Mouse (Mus musculus): ENCODE measurements at regions not wholly inside any gene's neighbourhood (a gene's known extent, or its start where the extent isn't known, plus 50 kb on each side); places are given as distances from the start of the nearest gene placed in this dataset.

DNA sequence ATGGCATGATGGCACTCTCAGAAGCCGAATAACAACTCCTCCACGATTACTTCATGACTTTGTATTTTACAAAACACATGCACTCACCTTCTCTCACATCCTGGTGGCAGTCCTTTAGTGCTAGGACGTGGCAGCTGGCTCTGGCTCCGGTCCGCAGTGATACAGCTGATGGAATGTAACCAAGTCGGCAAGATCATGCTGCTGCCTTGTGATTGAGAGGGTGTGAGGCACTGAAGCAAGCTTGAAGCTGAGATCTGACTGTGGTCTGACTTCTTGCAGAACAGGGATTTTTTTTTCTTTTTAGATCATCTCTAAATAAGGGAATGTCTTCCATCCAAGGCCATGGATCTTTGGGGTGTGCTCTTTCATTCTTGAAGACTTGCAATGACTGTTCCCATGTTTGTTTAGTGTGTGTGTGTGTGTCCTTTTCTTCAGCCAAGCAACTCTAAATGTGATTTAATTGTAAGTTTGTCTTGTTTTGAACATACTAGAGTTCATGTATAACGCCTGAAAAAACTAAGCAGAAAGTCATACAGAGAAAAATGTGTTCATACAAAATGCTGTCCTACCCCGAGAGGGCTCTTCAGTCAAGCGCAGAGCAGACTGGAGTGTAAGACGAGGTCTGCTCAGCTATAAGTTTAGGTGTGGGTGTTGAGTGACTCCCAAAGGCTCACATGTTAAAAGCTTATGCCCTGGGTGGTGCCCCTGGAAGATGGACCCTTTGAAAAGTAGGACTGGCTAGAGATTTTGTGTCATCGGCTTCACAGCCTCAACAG, 116.1 kb upstream of the Ankrd55 start:
- TF ChIP-seq MAX (IDR thresholded peaks at IDR 0.05) (no peak), USF1 (IDR thresholded peaks at IDR 0.05; ENCODE audit: low read depth) (no peak), CTCF (IDR thresholded peaks at IDR 0.05; ENCODE audit: control insufficient read depth, insufficient read depth, insufficient read length) (no peak), CEBPB (IDR thresholded peaks at IDR 0.05; ENCODE audit: low read depth) (no peak), MYOD1 (IDR thresholded peaks at IDR 0.05; ENCODE audit: control insufficient read depth, insufficient read length, low read depth) (no peak), FOSL1 (IDR thresholded peaks at IDR 0.05; ENCODE audit: insufficient read depth, low read length, poor library complexity, severe bottlenecking) (no peak), MYOG (IDR thresholded peaks at IDR 0.05; ENCODE audit: control insufficient read depth, extremely low read depth, insufficient read length) (no peak)
- H3ac ChIP-seq (ENCODE audit: control insufficient read depth, insufficient read length, low read depth): no peak overlapping the region
- H3K4me3 ChIP-seq (ENCODE audit: insufficient read depth, poor library complexity, severe bottlenecking): no peak overlapping the region
- no peaks in the 10 kb centered on the region for H3K79me3 ChIP-seq (ENCODE audit: low read depth)
- H3K79me2 ChIP-seq (ENCODE audit: control insufficient read depth, insufficient read depth): no peaks in the 10 kb centered on the region
- no peaks in the 10 kb centered on the region for H3K27me3 ChIP-seq (ENCODE audit: control insufficient read depth, insufficient read depth, insufficient read length)
- H3K36me3 ChIP-seq (ENCODE audit: control insufficient read depth, insufficient read depth): no peaks in the 10 kb centered on the region

DNA sequence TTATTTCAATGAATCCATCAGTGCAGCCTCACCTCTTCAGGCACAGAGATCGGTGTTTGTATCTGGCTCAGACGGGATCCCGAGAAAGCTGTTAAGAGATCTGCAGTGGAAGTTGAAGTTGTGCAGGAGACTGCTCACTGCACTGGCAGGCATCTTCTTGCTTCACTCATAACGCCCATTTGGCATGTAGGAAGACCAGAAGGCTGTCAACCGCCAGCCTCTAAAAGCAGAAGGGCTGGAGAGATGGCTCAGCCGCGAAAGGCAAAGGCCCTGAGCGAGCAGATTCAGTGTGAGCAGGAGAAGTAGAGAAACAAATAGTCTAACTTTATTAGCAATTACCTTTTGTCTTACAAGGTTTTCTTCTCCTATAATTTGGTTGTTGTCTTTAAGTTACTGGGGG, 114.3 kb upstream of the Ankrd55 start:
- no peak overlapping the region for H3K4me3 ChIP-seq (ENCODE audit: insufficient read depth, poor library complexity, severe bottlenecking)
- H3ac ChIP-seq (ENCODE audit: control insufficient read depth, insufficient read length, low read depth): no peak overlapping the region
- H3K27me3 ChIP-seq (ENCODE audit: control insufficient read depth, insufficient read depth, insufficient read length): no peaks in the 10 kb centered on the region
- TF ChIP-seq CTCF (IDR thresholded peaks at IDR 0.05; ENCODE audit: control insufficient read depth, insufficient read depth, insufficient read length) (no peak), FOSL1 (IDR thresholded peaks at IDR 0.05; ENCODE audit: insufficient read depth, low read length, poor library complexity, severe bottlenecking) (no peak), CEBPB (IDR thresholded peaks at IDR 0.05; ENCODE audit: low read depth) (no peak), MYOD1 (IDR thresholded peaks at IDR 0.05; ENCODE audit: control insufficient read depth, insufficient read length, low read depth) (no peak), USF1 (IDR thresholded peaks at IDR 0.05; ENCODE audit: low read depth) (no peak), MYOG (IDR thresholded peaks at IDR 0.05; ENCODE audit: control insufficient read depth, extremely low read depth, insufficient read length) (no peak), MAX (IDR thresholded peaks at IDR 0.05) (no peak)
- H3K36me3 ChIP-seq (ENCODE audit: control insufficient read depth, insufficient read depth): no peaks in the 10 kb centered on the region
- no peaks in the 10 kb centered on the region for H3K79me3 ChIP-seq (ENCODE audit: low read depth)
- H3K79me2 ChIP-seq (ENCODE audit: control insufficient read depth, insufficient read depth): no peaks in the 10 kb centered on the region

DNA sequence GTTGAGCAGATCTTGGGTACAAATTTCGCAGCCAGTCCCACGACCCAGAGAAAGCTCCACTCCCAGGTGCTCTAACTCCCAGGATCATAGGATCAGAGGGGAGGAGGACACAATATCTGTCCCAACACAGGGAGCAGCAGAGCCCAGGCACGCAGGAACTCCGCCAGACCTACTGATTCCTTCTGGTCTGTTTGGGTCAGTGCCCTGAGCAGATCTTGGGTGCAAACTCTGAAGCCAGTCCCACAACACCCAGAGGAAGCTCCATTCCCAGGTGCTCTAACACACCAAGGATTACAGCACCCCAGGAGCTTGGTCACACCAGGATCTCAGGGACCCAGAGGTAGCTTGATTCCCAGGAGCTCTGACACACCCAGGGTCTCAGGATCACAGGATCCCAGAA, 110.2 kb upstream of the Ankrd55 start:
- Histone ChIP-seq H3K27me3 (ENCODE audit: control insufficient read depth, insufficient read depth, insufficient read length) (no peaks in the 10 kb centered on the region), H3K36me3 (ENCODE audit: control insufficient read depth, insufficient read depth) (no peaks in the 10 kb centered on the region), H3K79me2 (ENCODE audit: control insufficient read depth, insufficient read depth) (no peaks in the 10 kb centered on the region), H3K79me3 (ENCODE audit: low read depth) (no peaks in the 10 kb centered on the region), H3ac (ENCODE audit: control insufficient read depth, insufficient read length, low read depth) (no peak overlapping the region), H3K4me3 (ENCODE audit: insufficient read depth, poor library complexity, severe bottlenecking) (no peak overlapping the region)
- TF ChIP-seq MYOG (IDR thresholded peaks at IDR 0.05; ENCODE audit: control insufficient read depth, extremely low read depth, insufficient read length): no peak
- TF ChIP-seq CEBPB (IDR thresholded peaks at IDR 0.05; ENCODE audit: low read depth): no peak
- TF ChIP-seq MAX (IDR thresholded peaks at IDR 0.05): no peak
- TF ChIP-seq CTCF (IDR thresholded peaks at IDR 0.05; ENCODE audit: control insufficient read depth, insufficient read depth, insufficient read length): no peak
- TF ChIP-seq FOSL1 (IDR thresholded peaks at IDR 0.05; ENCODE audit: insufficient read depth, low read length, poor library complexity, severe bottlenecking): no peak
- no peak for TF ChIP-seq USF1 (IDR thresholded peaks at IDR 0.05; ENCODE audit: low read depth)
- TF ChIP-seq MYOD1 (IDR thresholded peaks at IDR 0.05; ENCODE audit: control insufficient read depth, insufficient read length, low read depth): no peak

DNA sequence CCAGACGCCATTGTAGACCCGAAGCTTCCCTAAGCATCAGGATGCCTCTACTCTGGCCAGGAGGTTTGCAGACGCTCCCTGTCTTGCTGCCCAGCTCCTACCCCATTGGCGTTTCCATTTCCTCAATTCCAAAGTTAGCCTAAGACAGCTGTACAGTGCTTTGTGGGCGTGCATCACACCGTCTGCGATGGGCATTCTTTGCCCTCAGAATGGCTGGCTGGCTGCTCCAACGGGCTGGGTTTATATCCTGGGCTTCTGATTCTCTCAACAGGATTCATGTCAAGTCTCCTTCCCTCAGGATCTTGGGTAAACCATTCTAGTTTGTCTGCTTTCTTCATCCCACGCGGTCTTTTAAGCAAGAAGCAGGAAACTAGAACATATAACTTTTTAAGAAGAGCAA, 104.3 kb upstream of the Ankrd55 start:
- no peaks in the 10 kb centered on the region for H3K36me3 ChIP-seq (ENCODE audit: control insufficient read depth, insufficient read depth)
- no peak overlapping the region for H3K4me3 ChIP-seq (ENCODE audit: insufficient read depth, poor library complexity, severe bottlenecking)
- H3K79me3 ChIP-seq (ENCODE audit: low read depth): no peaks in the 10 kb centered on the region
- no peak for TF ChIP-seq MYOG (IDR thresholded peaks at IDR 0.05; ENCODE audit: control insufficient read depth, extremely low read depth, insufficient read length)
- no peak for TF ChIP-seq CTCF (IDR thresholded peaks at IDR 0.05; ENCODE audit: control insufficient read depth, insufficient read depth, insufficient read length)
- no peak for TF ChIP-seq MAX (IDR thresholded peaks at IDR 0.05)
- TF ChIP-seq MYOD1 (IDR thresholded peaks at IDR 0.05; ENCODE audit: control insufficient read depth, insufficient read length, low read depth): no peak
- TF ChIP-seq USF1 (IDR thresholded peaks at IDR 0.05; ENCODE audit: low read depth): no peak
- no peak for TF ChIP-seq FOSL1 (IDR thresholded peaks at IDR 0.05; ENCODE audit: insufficient read depth, low read length, poor library complexity, severe bottlenecking)
- no peak for TF ChIP-seq CEBPB (IDR thresholded peaks at IDR 0.05; ENCODE audit: low read depth)
- H3ac ChIP-seq (ENCODE audit: control insufficient read depth, insufficient read length, low read depth): no peak overlapping the region
- no peaks in the 10 kb centered on the region for H3K27me3 ChIP-seq (ENCODE audit: control insufficient read depth, insufficient read depth, insufficient read length)
- no peaks in the 10 kb centered on the region for H3K79me2 ChIP-seq (ENCODE audit: control insufficient read depth, insufficient read depth)

DNA sequence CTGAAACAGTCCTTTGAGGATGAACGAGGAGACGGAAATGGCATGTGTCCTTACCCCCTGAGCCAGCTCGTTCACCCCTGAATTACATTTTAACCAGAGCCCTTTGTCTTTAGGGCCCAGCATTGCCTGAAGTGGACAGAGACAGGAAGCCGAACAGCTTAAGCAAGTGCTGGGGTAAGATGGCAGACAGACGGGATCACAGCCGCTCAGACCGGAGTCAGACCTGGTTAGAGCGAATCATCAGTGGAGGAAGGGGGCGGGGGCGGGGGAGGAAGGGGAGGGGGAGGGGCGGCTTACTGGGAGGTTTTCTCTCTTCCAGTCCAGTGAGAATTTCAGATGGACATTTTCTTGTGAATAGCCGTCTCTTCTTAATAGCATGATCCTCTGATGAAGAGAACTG, 103.1 kb upstream of the Ankrd55 start:
- TF ChIP-seq FOSL1 (IDR thresholded peaks at IDR 0.05; ENCODE audit: insufficient read depth, low read length, poor library complexity, severe bottlenecking) (no peak), MYOG (IDR thresholded peaks at IDR 0.05; ENCODE audit: control insufficient read depth, extremely low read depth, insufficient read length) (no peak), CTCF (IDR thresholded peaks at IDR 0.05; ENCODE audit: control insufficient read depth, insufficient read depth, insufficient read length) (no peak)

More for the DNA sequence above, 103.1 kb upstream of the Ankrd55 start:
- Histone ChIP-seq H3ac (ENCODE audit: control insufficient read depth, insufficient read length, low read depth) (no peak overlapping the region), H3K27me3 (ENCODE audit: control insufficient read depth, insufficient read depth, insufficient read length) (no peaks in the 10 kb centered on the region), H3K79me2 (ENCODE audit: control insufficient read depth, insufficient read depth) (no peaks in the 10 kb centered on the region), H3K4me3 (ENCODE audit: insufficient read depth, poor library complexity, severe bottlenecking) (no peak overlapping the region), H3K36me3 (ENCODE audit: control insufficient read depth, insufficient read depth) (no peaks in the 10 kb centered on the region), H3K79me3 (ENCODE audit: low read depth) (no peaks in the 10 kb centered on the region)
